9 mouse cellular contexts compared by ENCODE assay signal in genomic region chr11:75166193-75166842, GRCm38 (mm10). TPM values are rescaled to one million over a fixed set of nuclear protein-coding genes. Genes with fewer than 3 reads are reported as not detected.
DNase-seq lines count a peak whose midpoint lies in the region; ATAC-seq and TF ChIP-seq lines count a peak whose summit lies in the region.
"Had no signal": no experiment of that assay in that cellular context is flagged by ENCODE, and none has a peak within 500 bp of the region (broad histone marks: within the 10 kb centered on the region; RNA-seq: fewer than 3 reads in every experiment).

No protein-coding gene starts in this region.

- peak overlapping the region; percentile 84 for H3K27ac ChIP-seq in lung, embryonic 16.5 days (ENCODE audit: low read length)
- H3K27ac ChIP-seq in embryonic facial prominence, embryonic 15.5 days (replicated peaks), result peak overlapping the region; percentile 28; the same call in 1 of the 2 replicates
- no peak overlapping the region for H3K27ac ChIP-seq in hindbrain, embryonic 11.5 days (ENCODE audit: low read depth, low read length)
- no peak overlapping the region for H3K27ac ChIP-seq in liver, embryonic 15.5 days (replicated peaks)

- no peak for TF ChIP-seq POLR2A in lung, adult 2 months (IDR thresholded peaks at IDR 0.05; ENCODE audit: borderline replicate concordance, extremely low read depth, low read depth, low read length)

- H3K4me2 ChIP-seq in lung, embryonic 16.5 days (ENCODE audit: low read depth, low read length), result peak overlapping the region; percentile 87
- H3K4me2 ChIP-seq in embryonic facial prominence, embryonic 15.5 days (replicated peaks), result peak overlapping the region; percentile 96
- H3K4me2 ChIP-seq in hindbrain, embryonic 11.5 days (replicated peaks; ENCODE audit: low read depth, low read length), result peak overlapping the region; percentile 31
- H3K4me2 ChIP-seq in liver, embryonic 15.5 days, result peak overlapping the region; percentile 83

- peaks cover 51% of the 10 kb centered on the region for H3K4me1 ChIP-seq in lung, embryonic 16.5 days (replicated peaks; ENCODE audit: control insufficient read depth, insufficient read depth, low read length)
- H3K4me1 ChIP-seq in lung, adult 2 months (ENCODE audit: control insufficient read depth, insufficient read depth, low read length), result peaks cover 17% of the 10 kb centered on the region
- peaks cover 77% of the 10 kb centered on the region for H3K4me1 ChIP-seq in embryonic facial prominence, embryonic 15.5 days
- H3K4me1 ChIP-seq in hindbrain, embryonic 11.5 days (replicated peaks; ENCODE audit: control insufficient read depth, insufficient read depth, low read length), result peaks cover 21% of the 10 kb centered on the region
- H3K4me1 ChIP-seq in liver, embryonic 15.5 days (replicated peaks), result peaks cover 76% of the 10 kb centered on the region

- DNase-seq in lung, adult 2 months, result no peak
- DNase-seq in hindbrain, embryonic 11.5 days (ENCODE audit: low spot score), result peak; percentile 56
- DNase-seq in embryo, embryonic 10 days (ENCODE audit: low spot score), result no peak
- DNase-seq in adrenal gland, postnatal 14 days, result no peak
- no peak for DNase-seq in adrenal gland, adult 8-10 months

- no peak for ATAC-seq in lung, embryonic 16.5 days (ENCODE audit: low read depth)
- no peak for ATAC-seq in embryonic facial prominence, embryonic 15.5 days (ENCODE audit: insufficient number of reproducible peaks, low FRiP score, low TSS enrichment, low read depth)
- ATAC-seq in hindbrain, embryonic 11.5 days (ENCODE audit: low FRiP score), result no peak
- no peak for ATAC-seq in liver, embryonic 15.5 days (ENCODE audit: insufficient read depth)

- H3K9me3 ChIP-seq in lung, embryonic 16.5 days (ENCODE audit: control insufficient read depth, low read length), result no peaks in the 10 kb centered on the region
- no peaks in the 10 kb centered on the region for H3K9me3 ChIP-seq in embryonic facial prominence, embryonic 15.5 days (replicated peaks)
- no peaks in the 10 kb centered on the region for H3K9me3 ChIP-seq in hindbrain, embryonic 11.5 days (ENCODE audit: control insufficient read depth, low read length)
- no peaks in the 10 kb centered on the region; the same call in 1 of the 2 replicates for H3K9me3 ChIP-seq in liver, embryonic 15.5 days (replicated peaks)

- peak overlapping the region; percentile 87 for H3K9ac ChIP-seq in lung, embryonic 16.5 days (ENCODE audit: low read length)
- peak overlapping the region; percentile 39 for H3K9ac ChIP-seq in embryonic facial prominence, embryonic 15.5 days
- peak overlapping the region; percentile 34; the same call in 1 of the 2 replicates for H3K9ac ChIP-seq in hindbrain, embryonic 11.5 days (ENCODE audit: low read depth, low read length)
- no peak overlapping the region for H3K9ac ChIP-seq in liver, embryonic 15.5 days

- peaks cover 36% of the 10 kb centered on the region for H3K27me3 ChIP-seq in lung, embryonic 16.5 days (ENCODE audit: control insufficient read depth, insufficient read depth, low read depth, low read length)
- peaks cover 73% of the 10 kb centered on the region for H3K27me3 ChIP-seq in embryonic facial prominence, embryonic 15.5 days
- peaks cover 84% of the 10 kb centered on the region for H3K27me3 ChIP-seq in hindbrain, embryonic 11.5 days (ENCODE audit: control insufficient read depth, insufficient read depth, low read length)
- peaks cover 85% of the 10 kb centered on the region for H3K27me3 ChIP-seq in liver, embryonic 15.5 days

- no peak for TF ChIP-seq CTCF in lung, adult 2 months (IDR thresholded peaks at IDR 0.05; ENCODE audit: insufficient read depth, low read length)

- H3K4me3 ChIP-seq in lung, embryonic 16.5 days (ENCODE audit: low read length), result peak overlapping the region; percentile 75
- no peak overlapping the region for H3K4me3 ChIP-seq in lung, adult 2 months (replicated peaks; ENCODE audit: extremely low read depth, low read depth, low read length)
- peak overlapping the region; percentile 64 for H3K4me3 ChIP-seq in embryonic facial prominence, embryonic 15.5 days (replicated peaks)
- H3K4me3 ChIP-seq in hindbrain, embryonic 11.5 days (ENCODE audit: low read depth, low read length), result peak overlapping the region; percentile 22
- peak overlapping the region; percentile 54 for H3K4me3 ChIP-seq in liver, embryonic 15.5 days (replicated peaks)

- 9% methylated on average over 54 of the region's 55 CpGs for WGBS in lung, embryonic 16.5 days
- whole genome bisulfite sequencing in lung, adult 2 months, result 35% methylated on average over 55 of the region's 55 CpGs
- 12% methylated on average over 55 of the region's 55 CpGs for WGBS in embryonic facial prominence, embryonic 15.5 days
- 3% methylated on average over 53 of the region's 55 CpGs for WGBS in hindbrain, embryonic 11.5 days
- 6% methylated on average over 55 of the region's 55 CpGs for WGBS in liver, embryonic 15.5 days (ENCODE audit: insufficient replicate concordance)

- peaks cover 21% of the 10 kb centered on the region for H3K36me3 ChIP-seq in lung, embryonic 16.5 days (ENCODE audit: control insufficient read depth, insufficient read depth, low read length)
- H3K36me3 ChIP-seq in embryonic facial prominence, embryonic 15.5 days, result peaks cover 30% of the 10 kb centered on the region
- H3K36me3 ChIP-seq in hindbrain, embryonic 11.5 days (ENCODE audit: control insufficient read depth, insufficient read depth, low read length), result peaks cover 2% of the 10 kb centered on the region; the same call in 1 of the 2 replicates
- H3K36me3 ChIP-seq in liver, embryonic 15.5 days (replicated peaks), result peaks cover 17% of the 10 kb centered on the region

RNA-seq across cellular contexts. Expression of gene Hic1, which starts 3.0 kb away (rescaled TPM):
- 8.4 and 8.5 TPM in 2 replicates for polyA plus RNA-seq in lung, embryonic 16.5 days (2015; fragmentation: Nextera tagmentation; extraction: Ambion mirVana)
- polyA plus RNA-seq in lung, adult 2 months (2012; rRNA removed), result 21.4 and 33.8 TPM in 2 replicates
- 17.7 and 19.8 TPM in 2 replicates for polyA plus RNA-seq in embryonic facial prominence, embryonic 15.5 days (2015; fragmentation: Nextera tagmentation; extraction: Ambion mirVana)
- 0.90 and 1.5 TPM in 2 replicates for polyA plus RNA-seq in hindbrain, embryonic 11.5 days (2014; fragmentation: Nextera tagmentation; extraction: Ambion mirVana)
- 1.3 and 1.5 TPM in 2 replicates for polyA plus RNA-seq in liver, embryonic 15.5 days (2015; fragmentation: Nextera tagmentation; extraction: Ambion mirVana)
- 14.5 and 17.0 TPM in 2 replicates for total RNA-seq in adrenal gland, postnatal 14 days (2021)
- 10 to 100 TPM in 2 of 4 experiments, 1 to 10 TPM in 2; 7.7 to 16.5 (median 11.4) TPM for total RNA-seq in adrenal gland, adult 8-10 months (2022)
- total RNA-seq: hematopoietic stem cell, adult 5-6 weeks had no signal

RNA-seq across cellular contexts. Expression of gene Ovca2, which starts 12.3 kb away (rescaled TPM):
- polyA plus RNA-seq in lung, embryonic 16.5 days (2015; fragmentation: Nextera tagmentation; extraction: Ambion mirVana), result 24.0 and 24.2 TPM in 2 replicates
- 15.3 and 21.1 TPM in 2 replicates for polyA plus RNA-seq in lung, adult 2 months (2012; rRNA removed)
- polyA plus RNA-seq in embryonic facial prominence, embryonic 15.5 days (2015; fragmentation: Nextera tagmentation; extraction: Ambion mirVana), result 23.8 and 25.1 TPM in 2 replicates
- polyA plus RNA-seq in hindbrain, embryonic 11.5 days (2014; fragmentation: Nextera tagmentation; extraction: Ambion mirVana), result 28.0 and 31.0 TPM in 2 replicates
- 9.2 and 10.2 TPM in 2 replicates for polyA plus RNA-seq in liver, embryonic 15.5 days (2015; fragmentation: Nextera tagmentation; extraction: Ambion mirVana)
- 14.5 and 15.8 TPM in 2 replicates for total RNA-seq in adrenal gland, postnatal 14 days (2021)
- 10 to 100 TPM; 22.3 to 28.9 (median 25.9) TPM for total RNA-seq in adrenal gland, adult 8-10 months (2022)

RNA-seq across cellular contexts. Expression of gene Dph1, which starts 24.7 kb away (rescaled TPM):
- 17.1 and 17.9 TPM in 2 replicates for polyA plus RNA-seq in lung, embryonic 16.5 days (2015; fragmentation: Nextera tagmentation; extraction: Ambion mirVana)
- 21.0 and 25.7 TPM in 2 replicates for polyA plus RNA-seq in lung, adult 2 months (2012; rRNA removed)
- polyA plus RNA-seq in embryonic facial prominence, embryonic 15.5 days (2015; fragmentation: Nextera tagmentation; extraction: Ambion mirVana), result 20.5 and 21.0 TPM in 2 replicates
- 14.1 and 18.8 TPM in 2 replicates for polyA plus RNA-seq in hindbrain, embryonic 11.5 days (2014; fragmentation: Nextera tagmentation; extraction: Ambion mirVana)
- polyA plus RNA-seq in liver, embryonic 15.5 days (2015; fragmentation: Nextera tagmentation; extraction: Ambion mirVana), result 10.9 and 11.6 TPM in 2 replicates
- 22.3 and 28.5 TPM in 2 replicates for total RNA-seq in adrenal gland, postnatal 14 days (2021)
- 10 to 100 TPM; 32.3 to 46.1 (median 44.7) TPM for total RNA-seq in adrenal gland, adult 8-10 months (2022)

RNA-seq across cellular contexts. Expression of gene Rtn4rl1, which starts 27.3 kb away (rescaled TPM):
- 2.0 and 2.9 TPM in 2 replicates for polyA plus RNA-seq in lung, embryonic 16.5 days (2015; fragmentation: Nextera tagmentation; extraction: Ambion mirVana)
- 11.6 and 12.5 TPM in 2 replicates for polyA plus RNA-seq in lung, adult 2 months (2012; rRNA removed)
- 6.4 and 7.3 TPM in 2 replicates for polyA plus RNA-seq in embryonic facial prominence, embryonic 15.5 days (2015; fragmentation: Nextera tagmentation; extraction: Ambion mirVana)
- 2.4 and 2.8 TPM in 2 replicates for polyA plus RNA-seq in hindbrain, embryonic 11.5 days (2014; fragmentation: Nextera tagmentation; extraction: Ambion mirVana)
- 0.74 and 0.88 TPM in 2 replicates for polyA plus RNA-seq in liver, embryonic 15.5 days (2015; fragmentation: Nextera tagmentation; extraction: Ambion mirVana)
- 29.5 and 32.6 TPM in 2 replicates for total RNA-seq in adrenal gland, postnatal 14 days (2021)
- 10 to 100 TPM; 39.9 to 74.9 (median 58.7) TPM for total RNA-seq in adrenal gland, adult 8-10 months (2022)

Comparison
In these comparisons a context has a peak if more than half of its experiments do, and no peak if none do; other contexts are left out.
1. H3K27ac ChIP-seq: peak in lung, embryonic 16.5 days (single experiment) and embryonic facial prominence, embryonic 15.5 days (single experiment); none in hindbrain, embryonic 11.5 days (single experiment) and liver, embryonic 15.5 days (single experiment).
2. H3K4me2 ChIP-seq: peak in every context shown above with its lines; median percentile 96 in embryonic facial prominence, embryonic 15.5 days; 87 in lung, embryonic 16.5 days; 83 in liver, embryonic 15.5 days; 31 in hindbrain, embryonic 11.5 days.